Mouse (Mus musculus) lung, postnatal 0 days (tissue): Measurements from ENCODE around the gene Zbtb8os.

Source experiments
- CTCF ChIP-seq: IDR thresholded peaks from 2 replicates; pipeline ENCODE4 v1.5.1; 2016; ENCODE audit warnings: antibody characterized with exemption, mild to moderate bottlenecking
- EP300 ChIP-seq: IDR thresholded peaks from 2 replicates; pipeline ENCODE4 v1.6.1; 2016; ENCODE audit warnings: antibody characterized with exemption, mild to moderate bottlenecking, control low read depth

- no peak for TF ChIP-seq EP300
- TF ChIP-seq CTCF: no peak
Measured at GRCm38 (mm10) chr4:129353176-129353575, 17.7 kb downstream of the Zbtb8os start.
